Mouse (Mus musculus): Measurements from ENCODE around the gene Gps1. TPM values are rescaled to one million over a fixed set of nuclear protein-coding genes. Genes with fewer than 3 reads are reported as not detected.
"Not testable (repeated sequence)": the region's sequence is repeated elsewhere in the genome, so short reads cannot be mapped to it uniquely, and the experiment has no call there.

The Gps1 gene
- 100 to 1,000 TPM; 147 to 153 TPM for total RNA-seq (2021)

GRCm38 (mm10) chr11:120784064-120784791 lies at the start of gene Gps1, which contains the start of gene Rfng:
Gene Gps1 (plus strand): TSS chr11:120784272.
Gene Rfng (minus strand): TSS chr11:120784207.
- DNase-seq (ENCODE audit: extremely low spot score in 1 of 2, low spot score in 1 of 2), result peak; percentile 68 to 79

DNA sequence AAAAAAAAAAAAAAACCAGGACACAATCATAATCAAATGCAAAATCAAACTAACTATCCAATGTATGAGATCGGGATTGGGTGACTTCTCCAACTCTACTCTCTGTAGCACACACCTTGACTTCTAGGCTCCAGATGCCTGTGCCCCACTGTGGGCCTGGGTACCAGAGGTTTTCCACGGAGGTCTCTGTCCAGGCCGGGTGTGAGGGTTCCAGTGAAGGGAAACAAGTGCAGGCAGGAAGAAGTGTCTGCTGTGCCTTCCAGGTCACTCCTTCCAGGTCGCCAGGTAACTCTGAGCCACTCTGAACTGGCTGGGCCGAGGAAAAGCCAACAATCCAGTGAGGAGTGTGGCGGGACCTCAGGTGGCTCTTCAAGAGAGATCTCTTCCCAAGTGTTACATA lies 47.6 kb upstream of the Gps1 start:
- DNase-seq (ENCODE audit: extremely low spot score in 1 of 2, low spot score in 1 of 2), result no peak

DNA sequence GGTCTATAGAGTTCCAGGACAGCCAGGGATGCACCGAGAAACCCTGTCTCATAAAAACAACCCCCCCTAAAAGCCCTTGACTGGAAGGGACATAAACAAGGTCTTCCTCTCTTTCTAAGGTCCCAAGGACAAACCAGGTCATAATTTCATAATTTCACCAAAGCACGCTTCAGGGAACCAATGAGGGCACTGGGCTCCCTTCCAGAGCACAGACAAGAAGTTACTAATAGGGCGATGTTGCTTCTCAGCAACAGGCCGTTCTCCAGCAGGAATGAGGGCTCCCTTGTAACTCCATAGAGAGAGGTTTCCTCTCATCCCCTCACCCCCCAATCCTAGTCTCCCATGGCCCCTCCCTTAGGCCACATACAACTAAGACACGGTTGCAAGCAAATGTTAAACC lies 43.1 kb upstream of the Gps1 start:
- DNase-seq (ENCODE audit: extremely low spot score in 1 of 2, low spot score in 1 of 2), result no peak

GRCm38 (mm10) chr11:120744121-120744701 lies 39.9 kb upstream of the Gps1 start:
- DNase-seq (ENCODE audit: extremely low spot score in 1 of 2, low spot score in 1 of 2), result no peak

GRCm38 (mm10) chr11:120747974-120748373 lies 36.1 kb upstream of the Gps1 start:
- no peak for DNase-seq (ENCODE audit: extremely low spot score in 1 of 2, low spot score in 1 of 2)

DNA sequence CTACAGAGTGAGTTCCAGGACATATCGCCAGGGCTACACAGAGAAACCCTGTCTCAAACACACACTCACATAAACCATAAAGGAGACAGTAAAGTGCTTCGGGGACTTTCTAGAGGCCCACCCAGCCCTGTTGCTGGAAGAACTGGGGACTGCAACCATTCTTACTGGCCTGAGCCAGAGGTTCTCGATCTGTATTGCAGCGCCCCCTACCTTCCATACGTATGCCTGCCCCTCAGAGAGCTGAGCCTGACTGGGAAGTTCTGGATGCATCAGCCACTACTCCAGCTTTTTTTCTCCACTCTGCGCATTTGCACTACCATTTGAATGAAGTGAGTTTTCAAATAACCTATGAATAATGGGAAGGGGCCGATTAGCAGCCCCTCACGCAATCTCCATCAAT lies 34.6 kb upstream of the Gps1 start:
- DNase-seq (ENCODE audit: extremely low spot score in 1 of 2, low spot score in 1 of 2), result peak in 1 of 2 experiments; percentile 26

GRCm38 (mm10) chr11:120751606-120752005 lies 32.5 kb upstream of the Gps1 start:
- no peak for DNase-seq (ENCODE audit: extremely low spot score in 1 of 2, low spot score in 1 of 2)

DNA sequence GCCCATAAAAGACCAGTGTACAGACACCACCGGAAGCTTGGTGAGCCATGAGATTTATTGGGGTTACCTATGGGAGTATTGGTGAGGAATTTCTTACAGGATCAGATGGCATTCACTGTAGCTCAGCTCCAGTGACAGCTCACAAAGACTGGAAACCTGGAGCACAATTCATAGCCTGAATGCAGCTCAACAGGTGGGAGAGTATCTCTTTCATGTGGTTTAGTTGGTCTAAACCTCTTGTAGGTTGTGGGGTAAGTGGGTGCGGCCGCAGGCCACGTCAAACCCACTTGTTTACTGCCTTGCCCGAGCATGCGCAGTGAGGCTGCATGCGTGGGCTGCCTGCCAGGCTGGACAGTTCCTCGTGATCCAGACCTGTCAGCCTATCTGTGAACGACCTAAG lies 23.8 kb upstream of the Gps1 start:
- no peak for DNase-seq (ENCODE audit: extremely low spot score in 1 of 2, low spot score in 1 of 2)

- no peak for DNase-seq (ENCODE audit: extremely low spot score in 1 of 2, low spot score in 1 of 2)
These were observed 22.0 kb upstream of the Gps1 start for GRCm38 (mm10) chr11:120761811-120762671.

GRCm38 (mm10) chr11:120762672-120763041 lies 21.4 kb upstream of the Gps1 start, which contains the start of gene Hmga1b:
Gene Hmga1b (plus strand): TSS chr11:120762794.
- not testable (repeated sequence) for DNase-seq (ENCODE audit: extremely low spot score in 1 of 2, low spot score in 1 of 2)

DNA sequence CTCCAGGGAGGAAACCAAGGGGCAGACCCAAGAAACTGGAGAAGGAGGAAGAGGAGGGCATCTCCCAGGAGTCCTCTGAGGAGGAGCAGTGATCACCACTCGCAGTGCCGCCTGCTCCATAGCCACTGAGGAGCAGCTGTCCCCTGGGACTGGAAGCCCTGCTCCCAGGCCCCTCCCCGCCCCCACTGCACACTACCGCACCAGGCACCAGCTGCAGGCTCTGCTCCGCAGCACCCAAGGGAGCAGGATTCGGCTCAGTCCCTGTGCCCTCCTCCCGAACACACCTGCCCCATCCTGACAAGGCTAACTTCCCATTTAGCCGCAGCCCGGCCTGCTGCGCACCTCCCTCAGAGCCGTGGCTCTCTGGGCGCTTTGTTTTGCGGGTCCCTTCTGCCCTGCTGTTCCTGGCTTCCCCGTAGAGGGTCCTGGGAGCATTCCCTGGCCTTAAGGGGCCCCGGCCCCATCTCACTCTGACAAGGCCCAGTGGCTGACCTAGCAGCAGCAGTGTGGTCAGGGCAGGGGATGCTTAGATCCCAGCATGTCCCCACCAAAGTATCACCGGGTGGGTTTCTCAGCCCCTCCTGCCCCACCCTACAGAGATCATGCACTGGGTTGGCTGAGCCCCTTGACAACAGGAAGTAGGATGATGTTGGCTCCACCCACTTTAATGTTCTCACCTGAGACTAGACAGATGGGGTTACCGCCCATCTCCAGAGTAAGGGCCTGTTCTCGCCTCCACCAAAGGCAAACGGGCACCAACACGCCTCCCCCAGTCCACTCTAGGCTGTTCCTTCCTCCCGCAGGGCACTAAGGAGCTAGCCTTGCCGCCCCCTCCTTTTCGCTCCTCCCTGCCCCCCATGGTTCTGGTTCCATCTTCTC lies 20.7 kb upstream of the Gps1 start:
- DNase-seq (ENCODE audit: extremely low spot score in 1 of 2, low spot score in 1 of 2), result not testable (repeated sequence)

DNA sequence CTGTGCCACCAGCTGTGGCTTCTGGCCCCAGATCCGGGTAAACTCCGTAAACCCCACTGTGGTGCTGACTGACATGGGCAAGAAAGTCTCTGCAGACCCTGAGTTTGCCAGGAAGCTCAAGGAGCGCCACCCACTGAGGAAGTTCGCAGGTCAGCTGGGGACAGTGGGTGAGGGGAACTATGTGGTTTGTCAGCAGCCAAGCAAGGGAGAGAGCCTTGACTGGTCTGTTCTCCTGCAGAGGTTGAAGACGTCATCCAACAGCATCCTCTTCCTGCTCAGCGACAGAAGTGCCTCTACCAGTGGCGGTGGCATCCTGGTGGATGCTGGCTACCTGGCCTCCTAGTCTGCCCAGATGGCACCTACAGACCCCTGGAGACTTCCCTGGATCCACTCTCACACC lies 17.0 kb upstream of the Gps1 start:
- not testable (repeated sequence) for DNase-seq (ENCODE audit: extremely low spot score in 1 of 2, low spot score in 1 of 2)

DNA sequence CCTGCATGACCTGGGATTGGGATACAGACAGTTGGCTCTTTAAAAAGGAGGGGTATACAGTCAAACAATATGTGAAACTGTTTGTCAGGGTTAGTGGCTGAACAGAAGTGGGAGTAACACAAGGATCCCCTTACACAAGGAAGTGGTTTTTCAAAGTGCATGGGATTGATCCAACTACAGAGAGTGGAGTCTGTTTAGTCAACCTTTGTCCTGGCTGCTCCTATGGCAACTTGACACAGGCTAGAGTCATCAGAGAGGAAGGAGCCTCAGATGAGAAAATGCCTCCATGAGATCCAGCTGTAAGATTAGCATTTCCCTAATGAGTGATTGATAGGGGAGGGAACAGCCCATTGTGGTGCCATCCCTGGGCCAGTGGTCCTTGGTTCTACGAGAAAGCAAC lies 15.9 kb upstream of the Gps1 start:
- DNase-seq (ENCODE audit: extremely low spot score in 1 of 2, low spot score in 1 of 2), result no peak

- DNase-seq (ENCODE audit: extremely low spot score in 1 of 2, low spot score in 1 of 2), result no peak
These were observed 11.3 kb upstream of the Gps1 start for GRCm38 (mm10) chr11:120772749-120773148.

DNA sequence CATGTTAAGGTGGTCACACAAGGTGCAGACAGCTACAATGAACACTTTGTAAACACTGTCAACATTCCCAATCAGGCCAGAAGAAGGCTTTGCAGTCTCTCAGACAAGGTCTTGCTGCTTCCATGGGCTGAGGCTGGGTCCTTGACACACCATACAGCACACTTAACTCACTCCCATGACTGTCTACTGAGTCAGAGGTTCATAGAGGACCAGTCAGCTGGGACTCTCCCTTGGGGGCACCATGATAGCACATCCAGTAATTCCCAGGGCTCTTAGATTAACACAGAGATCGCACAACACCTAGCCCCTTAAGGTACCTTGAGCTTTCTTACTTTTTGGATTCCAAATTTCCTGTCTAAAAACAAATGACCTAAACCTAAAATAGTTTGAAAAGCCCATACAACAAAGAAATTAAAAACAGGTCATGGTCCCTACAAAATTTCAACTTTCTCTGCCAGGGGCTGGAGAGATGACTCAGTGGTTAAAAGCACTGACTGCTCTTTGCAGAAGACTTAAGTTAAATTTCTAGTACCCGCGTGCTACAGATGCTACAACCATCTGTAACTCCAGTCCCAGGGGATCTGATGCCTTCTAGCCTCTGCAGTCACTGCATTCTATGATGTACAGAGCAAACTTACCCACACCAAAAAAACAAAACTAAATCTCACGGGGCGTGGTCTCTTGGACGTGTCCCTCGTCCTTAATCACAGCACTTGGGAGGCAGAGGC lies 10.4 kb upstream of the Gps1 start:
- DNase-seq (ENCODE audit: extremely low spot score in 1 of 2, low spot score in 1 of 2), result no peak

- DNase-seq (ENCODE audit: extremely low spot score in 1 of 2, low spot score in 1 of 2), result peak; percentile 98 to 99
These were observed 8.2 kb upstream of the Gps1 start for GRCm38 (mm10) chr11:120775774-120776469.

DNA sequence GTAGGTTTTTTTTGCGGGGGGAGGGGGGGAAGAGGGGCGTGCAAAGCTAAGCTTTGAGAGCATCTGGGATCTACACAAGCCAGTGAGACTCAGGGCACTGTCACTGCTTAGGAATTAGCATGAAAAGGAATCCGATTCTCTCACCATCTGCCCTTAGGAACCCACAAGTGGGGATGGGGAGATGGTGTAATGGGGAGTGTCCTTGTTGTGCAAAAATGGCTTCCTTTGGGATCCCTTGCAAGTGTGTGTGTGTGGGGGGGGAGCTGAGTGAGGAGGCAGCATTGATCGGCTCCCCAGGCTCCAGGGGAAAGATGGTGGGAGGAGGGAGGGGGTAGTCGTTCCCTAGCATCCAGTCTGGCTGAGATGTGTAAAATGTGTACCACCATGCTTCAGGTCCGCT lies 6.9 kb upstream of the Gps1 start:
- no peak for DNase-seq (ENCODE audit: extremely low spot score in 1 of 2, low spot score in 1 of 2)

DNA sequence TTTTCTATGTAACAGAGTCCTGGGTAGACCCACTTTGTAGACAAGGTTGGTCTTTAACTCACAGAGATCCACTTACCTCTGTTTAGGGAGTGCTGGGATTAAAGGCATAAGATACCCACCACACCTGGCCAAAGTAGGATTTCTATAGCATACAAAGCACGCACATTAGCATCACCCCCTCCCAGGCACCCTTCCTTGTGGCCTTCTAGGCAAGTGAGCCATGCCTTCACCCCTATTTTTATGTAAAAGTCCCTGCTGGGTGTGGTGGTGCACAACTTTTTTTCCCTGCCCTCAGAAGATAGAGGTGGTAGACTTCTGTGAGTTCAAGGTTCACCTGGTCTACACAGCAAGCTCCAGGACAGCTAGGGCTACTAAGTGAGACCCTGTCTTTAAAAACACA lies 4.2 kb upstream of the Gps1 start:
- DNase-seq (ENCODE audit: extremely low spot score in 1 of 2, low spot score in 1 of 2), result no peak

- DNase-seq (ENCODE audit: extremely low spot score in 1 of 2, low spot score in 1 of 2), result not testable (repeated sequence)
These were observed 2.7 kb upstream of the Gps1 start for GRCm38 (mm10) chr11:120781361-120781760.
